Mouse (Mus musculus) bone marrow, adult 2 months (tissue): ENCODE results near the gene Hoxa11. TPM values are rescaled to one million over a fixed set of nuclear protein-coding genes. Genes with fewer than 3 reads are reported as not detected.

Source experiments
- H3K27ac ChIP-seq: fragments of 200-500 bp; 2 replicates; pipeline ENCODE4 v1.5.1; 2012; ENCODE audit warnings: low read depth, mild to moderate bottlenecking, control low read depth, inconsistent platforms, low read length; ENCODE audit not compliant: control insufficient read depth, poor library complexity, insufficient read depth
- H3K4me1 ChIP-seq: fragments of 200-500 bp; 2 replicates; pipeline ENCODE4 v1.6.1; 2011; ENCODE audit warnings: low read length; ENCODE audit not compliant: control insufficient read depth, insufficient read depth
- H3K4me3 ChIP-seq: fragments of 200-500 bp; replicated peaks from 2 replicates; pipeline ENCODE3; 2011; ENCODE audit warnings: mild to moderate bottlenecking, low read depth, low read length, control low read depth; ENCODE audit not compliant: control insufficient read depth
- CTCF ChIP-seq: fragments of 200-500 bp; IDR thresholded peaks from 2 replicates; pipeline ENCODE4 v1.5.1; 2011; ENCODE audit warnings: low read length, control low read depth; ENCODE audit not compliant: control insufficient read depth, insufficient read depth
- POLR2A ChIP-seq: fragments of 200-500 bp; IDR thresholded peaks from 2 replicates; pipeline ENCODE4 v1.6.1; 2011; ENCODE audit warnings: low read depth, mild to moderate bottlenecking, control low read depth, low read length, borderline replicate concordance; ENCODE audit not compliant: control insufficient read depth
- WGBS: fragments of 180-500 bp; shearing (Covaris S2); methylation state at CpG from one replicate; pipeline ENCODE4 v1.1.7; 2018; 5-methylcytosine and 5-hydroxymethylcytosine counted together
- polyA plus RNA-seq: library from polyadenylated mRNA; stranded (reverse); fragments of >200 nt; gene quantifications from 2 replicates; pipeline ENCODE4 v1.2.4, GENCODE M21; 2011; ENCODE audit warnings: low replicate concordance; ENCODE audit not compliant: missing spikeins, insufficient read depth, insufficient read length

The Hoxa11 gene
- polyA plus RNA-seq, result 1.3 TPM in 1 of 2 replicates, not detected in the other

DNA sequence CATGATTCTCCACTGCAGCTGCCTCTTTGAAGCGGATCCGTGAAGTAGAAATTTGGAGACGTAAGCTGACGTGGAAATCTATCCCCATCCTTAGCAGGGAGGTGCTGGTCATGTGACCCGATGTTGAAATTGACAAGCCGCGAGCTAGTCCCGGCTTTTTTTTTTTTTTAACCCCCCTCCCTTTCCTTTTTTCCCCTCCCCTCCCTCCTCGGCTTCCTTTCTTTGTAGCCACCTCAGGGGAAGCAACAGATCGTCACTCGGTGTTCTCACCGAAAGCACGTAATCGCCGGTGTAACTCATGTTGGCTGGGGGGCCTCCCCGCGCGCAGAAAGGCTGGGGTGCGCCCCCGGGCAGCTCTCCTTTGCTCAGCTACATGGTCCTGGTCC, at the start of gene Hoxa11:
Gene Hoxa11 (minus strand): TSS at position 54 of the 386 bp plus-strand sequence.
- no peak within 1 kb of the TSS for H3K4me3 ChIP-seq
- H3K27ac ChIP-seq, result no peak within 1 kb of the TSS
- under 1% methylated on average over 20 of the region's 20 CpGs for WGBS
- TF ChIP-seq CTCF (no peak), POLR2A (no peak)
- no peaks in the 10 kb centered on the region for H3K4me1 ChIP-seq

DNA sequence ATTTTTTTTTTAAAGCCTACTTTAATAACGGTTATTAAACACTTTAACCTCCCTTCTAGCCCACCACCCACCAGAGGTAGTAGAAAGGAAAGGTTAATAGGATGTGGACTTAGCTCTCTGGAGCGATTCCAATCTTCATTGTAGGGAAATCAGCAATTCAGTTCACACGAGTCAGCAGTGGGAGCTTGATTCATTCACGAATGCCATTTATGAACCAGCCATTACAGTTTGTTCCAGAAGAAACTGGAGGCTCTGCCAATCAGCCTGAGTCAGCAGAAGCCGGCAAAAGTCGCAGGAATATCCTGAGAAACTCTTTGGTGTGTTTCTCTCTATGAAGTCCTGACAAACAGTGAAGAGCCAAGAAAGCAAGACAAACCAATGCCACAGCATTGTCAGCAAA, 49.0 kb upstream of the Hoxa11 start:
- no peak overlapping the region for H3K27ac ChIP-seq
- no peak for TF ChIP-seq CTCF
- TF ChIP-seq POLR2A, result no peak
- H3K4me1 ChIP-seq, result no peaks in the 10 kb centered on the region
- 73% methylated on average over 6 of the region's 6 CpGs for WGBS
- H3K4me3 ChIP-seq, result no peak overlapping the region

DNA sequence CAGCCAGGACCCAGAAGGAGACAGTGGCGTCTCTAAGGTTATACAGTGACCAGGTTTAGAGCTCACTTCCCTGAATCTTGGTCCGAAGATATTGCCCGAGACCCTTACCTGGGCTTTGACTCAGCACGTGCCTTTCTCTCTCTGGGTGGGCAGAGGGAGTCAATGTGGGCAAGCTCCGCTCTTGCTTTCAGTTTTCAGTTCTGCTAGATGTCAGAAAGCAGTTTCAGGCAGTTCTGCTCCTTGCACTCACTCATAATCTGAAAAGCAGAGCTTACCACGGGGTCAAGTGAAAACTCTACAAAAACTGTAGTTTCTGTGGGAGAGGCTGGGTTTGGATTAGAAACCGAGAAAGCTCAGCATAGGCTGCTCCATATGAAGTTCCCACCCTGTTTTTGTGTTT, 46.7 kb upstream of the Hoxa11 start:
- H3K4me1 ChIP-seq, result no peaks in the 10 kb centered on the region
- WGBS, result 61% methylated on average over 7 of the region's 7 CpGs
- H3K27ac ChIP-seq, result no peak overlapping the region
- TF ChIP-seq POLR2A (no peak), CTCF (no peak)
- H3K4me3 ChIP-seq, result no peak overlapping the region

DNA sequence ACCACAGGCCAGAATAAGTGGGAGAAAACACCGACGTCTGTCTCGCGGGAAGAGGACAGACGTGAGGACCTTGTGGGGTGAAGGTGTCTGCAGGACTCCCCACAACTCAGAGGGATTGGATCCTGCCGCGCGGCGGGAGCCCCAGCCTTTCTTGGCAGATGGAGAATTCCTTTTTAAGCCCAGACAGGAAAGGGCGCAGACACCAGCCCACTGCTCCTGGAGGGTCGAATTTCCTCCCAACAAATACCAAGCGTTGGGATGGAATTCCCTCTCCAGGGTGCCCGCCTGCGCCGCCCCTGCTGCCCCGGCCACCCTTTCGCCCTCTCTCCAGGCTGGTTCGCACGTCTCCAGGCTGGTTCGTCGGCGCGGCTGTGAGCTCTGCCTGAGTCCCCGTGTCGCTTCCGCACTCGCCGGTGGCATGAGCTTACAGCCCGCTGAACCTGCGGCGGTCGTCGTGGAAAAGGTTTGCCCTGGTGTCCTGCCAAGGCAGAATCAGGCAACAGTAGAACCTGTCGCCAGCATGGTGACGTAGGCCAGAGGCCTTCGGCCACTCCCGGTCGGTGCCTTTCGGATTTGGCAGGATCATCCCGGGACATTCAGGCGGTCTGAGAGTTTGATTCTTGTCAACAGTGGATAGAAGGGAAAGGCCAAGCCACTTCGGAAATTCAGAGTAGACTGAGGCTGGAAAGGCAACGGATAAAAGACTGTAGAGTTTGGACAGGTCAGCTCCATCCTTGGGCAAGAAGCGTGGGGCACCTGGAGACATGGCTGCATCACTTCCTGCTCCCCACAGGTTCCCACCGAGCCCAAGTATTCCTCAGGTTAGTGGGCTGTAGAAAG, 45.6 kb upstream of the Hoxa11 start:
- TF ChIP-seq POLR2A (no peak), CTCF (no peak)
- 11% methylated on average over 45 of the region's 45 CpGs for WGBS
- no peak overlapping the region for H3K4me3 ChIP-seq
- no peaks in the 10 kb centered on the region for H3K4me1 ChIP-seq
- H3K27ac ChIP-seq, result no peak overlapping the region

DNA sequence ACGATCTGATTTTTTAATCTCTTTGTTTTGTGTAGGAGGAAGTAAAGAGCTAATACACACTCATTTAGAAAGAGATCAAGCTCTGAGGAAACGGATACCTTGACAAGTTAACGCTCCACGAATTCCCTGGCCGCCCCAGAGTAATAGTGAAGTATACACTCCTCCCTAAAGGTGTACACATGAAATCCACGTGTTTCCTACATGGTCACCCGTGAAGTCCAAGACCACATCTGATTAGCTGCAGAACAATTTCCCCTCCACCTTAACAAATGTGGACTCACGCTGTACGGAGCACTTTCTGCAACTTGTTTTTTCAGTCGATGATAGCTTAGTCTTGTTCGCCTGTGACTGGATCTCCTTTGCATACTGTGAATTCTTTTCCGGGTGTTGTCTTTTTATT, 44.6 kb upstream of the Hoxa11 start:
- TF ChIP-seq CTCF (no peak), POLR2A (no peak)
- no peaks in the 10 kb centered on the region for H3K4me1 ChIP-seq
- WGBS, result 13% methylated on average over 12 of the region's 12 CpGs

DNA sequence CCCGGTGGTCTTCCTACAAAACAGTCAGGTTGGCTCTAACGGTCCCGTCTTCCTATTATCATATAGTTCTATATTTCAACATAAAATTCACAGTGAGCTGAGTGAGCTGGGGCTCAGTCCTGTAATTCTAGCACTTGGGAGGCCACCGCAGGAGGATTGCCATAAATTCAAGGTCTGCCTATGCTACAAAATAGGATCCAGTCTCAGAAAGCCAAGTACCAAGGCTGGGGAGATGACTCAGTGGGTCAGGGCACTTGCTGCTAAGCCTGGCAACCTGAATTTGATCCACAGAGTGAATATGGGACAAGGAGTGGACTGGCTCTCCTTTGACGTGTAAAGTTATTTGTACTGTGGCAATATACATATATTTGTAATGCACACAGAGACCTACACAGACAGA, 38.3 kb upstream of the Hoxa11 start:
- Histone ChIP-seq H3K27ac (no peak overlapping the region), H3K4me3 (no peak overlapping the region), H3K4me1 (no peaks in the 10 kb centered on the region)
- WGBS, result 89% methylated on average over 5 of the region's 5 CpGs
- TF ChIP-seq POLR2A, result no peak
- TF ChIP-seq CTCF, result no peak

More for the DNA sequence above, 44.6 kb upstream of the Hoxa11 start:
- Histone ChIP-seq H3K27ac (no peak overlapping the region), H3K4me3 (no peak overlapping the region)

DNA sequence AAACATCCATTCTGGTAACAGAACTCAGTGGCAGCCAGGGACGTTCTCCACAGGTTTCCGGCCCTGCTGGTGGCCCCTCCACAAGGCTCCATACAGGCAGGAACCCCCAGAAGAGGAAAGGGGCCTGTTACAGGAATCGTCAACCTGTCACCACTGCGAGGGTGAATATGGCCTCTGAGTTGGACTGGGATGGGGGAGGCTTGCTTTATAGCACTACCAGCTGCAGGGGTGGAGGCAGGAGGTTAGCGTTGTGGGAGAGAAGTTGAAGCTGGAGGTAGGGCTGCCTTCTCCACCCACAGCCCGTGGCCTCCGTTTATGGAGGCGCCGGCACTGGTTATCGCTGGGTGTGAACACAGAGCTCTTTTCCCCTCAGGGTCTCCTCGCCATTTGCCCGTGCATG, 35.5 kb upstream of the Hoxa11 start:
- Histone ChIP-seq H3K27ac (no peak overlapping the region), H3K4me3 (no peak overlapping the region), H3K4me1 (no peaks in the 10 kb centered on the region)
- 27% methylated on average over 12 of the region's 12 CpGs for WGBS
- TF ChIP-seq CTCF (no peak), POLR2A (no peak)

DNA sequence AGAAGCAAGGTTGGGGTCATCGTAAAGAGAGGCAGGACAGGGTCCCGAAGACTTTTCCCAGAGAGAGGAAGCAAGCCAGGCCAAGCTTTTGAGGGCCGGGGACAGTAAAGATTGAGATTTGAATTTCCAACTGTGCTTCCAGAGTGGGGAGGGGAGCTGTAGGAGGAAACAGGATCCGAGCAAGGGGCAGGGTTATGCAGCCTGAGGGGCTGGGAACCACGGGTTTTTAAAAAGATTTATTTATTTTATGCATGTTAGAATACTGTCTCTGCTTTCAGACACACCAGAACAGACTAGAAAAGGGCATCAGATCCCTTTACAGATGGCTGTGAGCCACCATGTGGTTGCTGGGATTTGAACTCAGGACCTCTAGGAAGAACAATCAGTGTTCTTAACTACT, 31.3 kb upstream of the Hoxa11 start:
- TF ChIP-seq CTCF, result no peak
- H3K27ac ChIP-seq, result no peak overlapping the region
- no peak overlapping the region for H3K4me3 ChIP-seq
- no peaks in the 10 kb centered on the region for H3K4me1 ChIP-seq
- WGBS, result 35% methylated on average over 5 of the region's 5 CpGs
